Comparison of ENCODE assay signal across 26 mouse cellular contexts in genomic region chr5:100334686-100335085, GRCm38 (mm10).
"Had no signal": no experiment of that assay in that cellular context is flagged by ENCODE, and none has a peak within 500 bp of the region (broad histone marks: within the 10 kb centered on the region; RNA-seq: fewer than 3 reads in every experiment).

No protein-coding gene starts in this region.

- ATAC-seq: hindbrain, embryonic 16.5 days; inflammation-experienced regulatory T-cells, adult 6 months had no signal

- H3K9ac ChIP-seq: heart, embryonic 13.5 days; heart, embryonic 15.5 days; hindbrain, embryonic 12.5 days; hindbrain, embryonic 14.5 days; intestine, embryonic 15.5 days; limb, embryonic 12.5 days; liver, embryonic 14.5 days had no signal

- DNase-seq: gastrocnemius, postnatal 14 days; gastrocnemius, postnatal 36 days; heart, adult 11 months; heart, adult 2 months; heart, postnatal 14 days; heart, postnatal 36 days; kidney, adult 18-20 months; kidney, adult 8-10 months; kidney, postnatal 10 days; kidney, postnatal 25 days; kidney, postnatal 4 days; layer of hippocampus, adult 9-11 months; liver had no signal

- H3K27ac ChIP-seq: heart, adult 2 months; heart, embryonic 13.5 days; heart, embryonic 15.5 days; hindbrain, embryonic 12.5 days; hindbrain, embryonic 14.5 days; intestine, embryonic 15.5 days; left cerebral cortex, adult 2 months; limb, embryonic 10.5 days; limb, embryonic 12.5 days; liver, embryonic 14.5 days had no signal

- H3K36me3 ChIP-seq: heart, embryonic 13.5 days; heart, embryonic 15.5 days; hindbrain, embryonic 12.5 days; intestine, embryonic 15.5 days; limb, embryonic 10.5 days; limb, embryonic 12.5 days had no signal

- H3K27me3 ChIP-seq: heart, embryonic 13.5 days; heart, embryonic 15.5 days; intestine, embryonic 15.5 days; limb, embryonic 12.5 days had no signal

- H3K4me2 ChIP-seq: heart, embryonic 11.5 days; heart, embryonic 13.5 days; heart, embryonic 15.5 days; hindbrain, embryonic 12.5 days; hindbrain, embryonic 14.5 days; intestine, embryonic 15.5 days; limb, embryonic 12.5 days; liver, embryonic 11.5 days had no signal

- H3K9me3 ChIP-seq: heart, embryonic 13.5 days; heart, embryonic 15.5 days; hindbrain, embryonic 12.5 days; intestine, embryonic 15.5 days; limb, embryonic 10.5 days; limb, embryonic 12.5 days had no signal

- H3K4me3 ChIP-seq: heart, adult 2 months; heart, embryonic 13.5 days; heart, embryonic 15.5 days; hindbrain, embryonic 12.5 days; intestine, embryonic 15.5 days; left cerebral cortex, adult 2 months; limb, embryonic 10.5 days; limb, embryonic 12.5 days had no signal
